Mouse (Mus musculus) adrenal gland, adult 18-20 months (tissue): Measurements from ENCODE around the gene Krtap17-1. TPM values are rescaled to one million over a fixed set of nuclear protein-coding genes. Genes with fewer than 3 reads are reported as not detected.

Source experiments
- DNase-seq, 2 experiments: peaks; one replicate each; pipeline ENCODE4 v3.0.0; 2021 to 2022; ENCODE audit warnings: low spot score in 2 of 2
- total RNA-seq, 2 experiments: library from RNA; stranded (reverse); gene quantifications; 1 replicate in 1 of 2; 2 replicates in 1 of 2; pipeline ENCODE4 v1.2.3; 2021

Gene Krtap17-1
- total RNA-seq, 2 experiments from 2014 or later = not detected

- no peak for DNase-seq
These were observed 27.8 kb downstream of the Krtap17-1 start for GRCm38 (mm10) chr11:99965961-99966360.

GRCm38 (mm10) chr11:99964213-99964612 is 29.6 kb downstream of the Krtap17-1 start:
- no peak for DNase-seq

GRCm38 (mm10) chr11:99948175-99948574 is 45.6 kb downstream of the Krtap17-1 start, which contains the start of gene Krtap9-5:
Gene Krtap9-5, plus strand, starts transcription at chr11:99948475.
- DNase-seq = no peak

Other genes with a start within 250 kb of the Krtap17-1 start
- not detected for gene Gm11595, start 221.1 kb downstream of the Krtap17-1 start, total RNA-seq
- not detected for gene Krtap4-8, start 213.3 kb downstream of the Krtap17-1 start, total RNA-seq
- gene Krtap4-9, start 208.8 kb downstream of the Krtap17-1 start, total RNA-seq = not detected
- gene Gm11596, start 200.5 kb downstream of the Krtap17-1 start, total RNA-seq = not detected
- not detected for gene Gm11569, start 195.1 kb downstream of the Krtap17-1 start, total RNA-seq
- not detected for gene Gm11554, start 189.5 kb downstream of the Krtap17-1 start, total RNA-seq
- not detected for gene Krtap4-13, start 184.1 kb downstream of the Krtap17-1 start, total RNA-seq
- gene Gm11564, start 178.3 kb downstream of the Krtap17-1 start, total RNA-seq = not detected
- gene 2300003K06Rik, start 155.9 kb downstream of the Krtap17-1 start, total RNA-seq = not detected
- not detected for gene Krtap4-16, start 142.4 kb downstream of the Krtap17-1 start, total RNA-seq
- gene Gm11568, start 136.1 kb downstream of the Krtap17-1 start, total RNA-seq = not detected
- gene Gm11559, start 129.5 kb downstream of the Krtap17-1 start, total RNA-seq = not detected
- gene Krtap9-1, start 120.6 kb downstream of the Krtap17-1 start, total RNA-seq = not detected
- not detected for gene Gm11567, start 114.8 kb downstream of the Krtap17-1 start, total RNA-seq
- gene Krtap31-1, start 86.1 kb downstream of the Krtap17-1 start, total RNA-seq = not detected
- gene Gm11565, start 79.2 kb downstream of the Krtap17-1 start, total RNA-seq = not detected
- not detected for gene Krtap31-2, start 57.7 kb downstream of the Krtap17-1 start, total RNA-seq
- not detected for gene Krtap9-5, start 45.5 kb downstream of the Krtap17-1 start, total RNA-seq
- not detected for gene Krtap29-1, start 14.9 kb downstream of the Krtap17-1 start, total RNA-seq
- gene Krtap16-1, start 7.4 kb downstream of the Krtap17-1 start, total RNA-seq = not detected
- not detected for gene Krt33a, start 22.2 kb upstream of the Krtap17-1 start, total RNA-seq
- gene Krt33b, start 35.9 kb upstream of the Krtap17-1 start, total RNA-seq = not detected
- not detected for gene Krt34, start 47.6 kb upstream of the Krtap17-1 start, total RNA-seq
- not detected for gene Krt31, start 56.6 kb upstream of the Krtap17-1 start, total RNA-seq
- gene Krt32, start 94.2 kb upstream of the Krtap17-1 start, total RNA-seq = not detected
- gene Krt35, start 102.2 kb upstream of the Krtap17-1 start, total RNA-seq = not detected
- under 1 TPM; 0.43 to 0.51 TPM for gene Krt36, start 111.6 kb upstream of the Krtap17-1 start, total RNA-seq
- not detected for gene Krt13, start 127.6 kb upstream of the Krtap17-1 start, total RNA-seq
- not detected for gene Krt15, start 141.9 kb upstream of the Krtap17-1 start, total RNA-seq
- gene Krt19, start 154.7 kb upstream of the Krtap17-1 start, total RNA-seq = 1 to 10 TPM; 2.2 to 5.9 TPM
- gene Krt9, start 199.3 kb upstream of the Krtap17-1 start, total RNA-seq = not detected
- gene Krt14, start 213.6 kb upstream of the Krtap17-1 start, total RNA-seq = under 1 TPM in 1 of 2 experiments, not detected in 1; 0.54 TPM